Mouse (Mus musculus) megakaryocyte-erythroid progenitor cell, adult 5-6 weeks (primary cell): ENCODE measurements at regions not wholly inside any gene's neighbourhood (a gene's known extent, or its start where the extent isn't known, plus 50 kb on each side); places are given as distances from the start of the nearest gene placed in this dataset.
A peak's percentile ranks its signal among the peaks of the same experiment; 100 is the strongest.

ENCODE experiments used
- ATAC-seq: replicated peaks from 2 replicates; pipeline ENCODE4 v1.8.0; 2016; ENCODE audit warnings: mild to moderate bottlenecking, inconsistent platforms; ENCODE audit not compliant: severe bottlenecking, poor library complexity, low FRiP score, low TSS enrichment

GRCm38 (mm10) chr10:18907276-18907960 is 62.6 kb downstream of the Perp start:
- no peak for ATAC-seq

GRCm38 (mm10) chr10:18909307-18909706 is 64.5 kb downstream of the Perp start:
- no peak for ATAC-seq

GRCm38 (mm10) chr10:18910898-18911297 is 66.1 kb downstream of the Perp start:
- peak; percentile 91 for ATAC-seq

- ATAC-seq, result peak; percentile 79
These were observed 72.3 kb downstream of the Perp start for GRCm38 (mm10) chr10:18917120-18917616.

GRCm38 (mm10) chr10:18923088-18923821 is 78.4 kb downstream of the Perp start:
- no peak for ATAC-seq

GRCm38 (mm10) chr10:18927811-18928210 is 83.0 kb downstream of the Perp start:
- peak; percentile 66 for ATAC-seq

GRCm38 (mm10) chr10:18931344-18931743 is 84.1 kb downstream of the Tnfaip3 start:
- ATAC-seq, result no peak

- peak; percentile 77 for ATAC-seq
These were observed 74.0 kb downstream of the Tnfaip3 start for GRCm38 (mm10) chr10:18941447-18941846.

- ATAC-seq, result 0 out of 2 replicates have a peak, but pooled peaks have one; percentile 23
These were observed 73.5 kb downstream of the Tnfaip3 start for GRCm38 (mm10) chr10:18941908-18942307.

- peak; percentile 19; the same call in 1 of the 2 replicates for ATAC-seq
These were observed 72.0 kb downstream of the Tnfaip3 start for GRCm38 (mm10) chr10:18943296-18944075.

- no peak for ATAC-seq
These were observed 68.7 kb downstream of the Tnfaip3 start for GRCm38 (mm10) chr10:18946727-18947126.
